Mouse (Mus musculus) neural tube, embryonic 14.5 days (tissue): Measurements from ENCODE around the gene Cald1. TPM values are rescaled to one million over a fixed set of nuclear protein-coding genes. Genes with fewer than 3 reads are reported as not detected.

ENCODE experiments used
- ATAC-seq: fragments of 200-750 bp; cut with Nextera tagmentation; 2 replicates; pipeline ENCODE4 v1.8.0; 2017; ENCODE audit warnings: low read depth, mild to moderate bottlenecking, moderate TSS enrichment, moderate library complexity
- H3K27ac ChIP-seq: fragments of 300-500 bp; sonication (generic); 2 replicates; pipeline ENCODE4 v1.5.1; 2014; ENCODE audit warnings: low read depth, mild to moderate bottlenecking, control low read depth, low read length, moderate library complexity, mixed read lengths
- H3K27me3 ChIP-seq: fragments of 300-500 bp; sonication (generic); 2 replicates; pipeline ENCODE4 v1.6.1; 2014; ENCODE audit warnings: low read length; ENCODE audit not compliant: control insufficient read depth, insufficient read depth
- H3K36me3 ChIP-seq: fragments of 300-500 bp; sonication (generic); 2 replicates; pipeline ENCODE4 v1.6.1; 2014; ENCODE audit warnings: low read length, mixed read lengths; ENCODE audit not compliant: control insufficient read depth, insufficient read depth
- H3K4me1 ChIP-seq: fragments of 300-500 bp; sonication (generic); 2 replicates; pipeline ENCODE4 v1.6.1; 2014; ENCODE audit warnings: low read length; ENCODE audit not compliant: control insufficient read depth, insufficient read depth
- H3K4me2 ChIP-seq: fragments of 300-500 bp; sonication (generic); 2 replicates; pipeline ENCODE4 v1.6.1; 2014; ENCODE audit warnings: mild to moderate bottlenecking, low read depth, low read length, control low read depth
- H3K4me3 ChIP-seq: fragments of 300-500 bp; sonication (generic); 2 replicates; pipeline ENCODE4 v1.5.1; 2014; ENCODE audit warnings: low read depth, low read length, control low read depth, mixed read lengths
- H3K9ac ChIP-seq: fragments of 300-500 bp; sonication (generic); replicated peaks from 2 replicates; pipeline ENCODE4 v1.6.1; 2014; ENCODE audit warnings: low read depth, mild to moderate bottlenecking, control low read depth, low read length, mixed read lengths
- H3K9me3 ChIP-seq: fragments of 300-500 bp; sonication (generic); 2 replicates; pipeline ENCODE4 v1.6.1; 2016; ENCODE audit warnings: low read length; ENCODE audit not compliant: control insufficient read depth
- WGBS: fragments of 180-500 bp; shearing (Covaris S2); extraction: QIAGEN DNeasy Blood & Tissue Kit; methylation state at CpG from one replicate; pipeline ENCODE4 v1.1.7; 2014; 5-methylcytosine and 5-hydroxymethylcytosine counted together
- polyA plus RNA-seq: library from polyadenylated mRNA; unstranded; fragments of >200 nt; fragmentation: Nextera tagmentation; extraction: Ambion mirVana; gene quantifications from 2 replicates; pipeline ENCODE4 v1.2.1, GENCODE M21; 2014

The Cald1 gene
- polyA plus RNA-seq, 1 experiment from 2014 or later = 29.1 TPM

DNA sequence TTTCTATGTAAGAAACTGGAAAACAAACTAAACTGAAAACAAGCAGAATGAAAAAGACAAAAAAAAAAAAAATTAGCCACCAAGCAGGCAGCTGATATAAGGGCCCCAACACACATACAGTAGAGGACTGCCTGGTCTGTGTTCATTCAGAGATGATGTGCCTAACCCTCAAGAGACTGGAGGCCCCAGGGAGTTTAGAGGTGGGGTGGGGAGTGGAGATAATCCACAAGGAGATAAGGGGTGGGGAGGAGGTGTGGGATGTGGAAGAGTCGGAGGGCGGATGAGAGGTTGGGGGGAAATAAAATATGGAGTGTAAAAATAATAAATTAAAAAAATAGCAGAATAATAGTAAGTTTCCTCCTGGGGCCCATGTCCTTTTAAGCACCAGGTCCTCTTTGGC is 207.3 kb downstream of the Cald1 start:
- no peak for ATAC-seq
- Histone ChIP-seq H3K9me3 (no peaks in the 10 kb centered on the region), H3K4me3 (no peak overlapping the region), H3K4me2 (no peak overlapping the region), H3K4me1 (no peaks in the 10 kb centered on the region), H3K27me3 (no peaks in the 10 kb centered on the region), H3K9ac (no peak overlapping the region), H3K27ac (no peak overlapping the region), H3K36me3 (no peaks in the 10 kb centered on the region)
- WGBS = 88% methylated on average over 2 of the region's 2 CpGs

DNA sequence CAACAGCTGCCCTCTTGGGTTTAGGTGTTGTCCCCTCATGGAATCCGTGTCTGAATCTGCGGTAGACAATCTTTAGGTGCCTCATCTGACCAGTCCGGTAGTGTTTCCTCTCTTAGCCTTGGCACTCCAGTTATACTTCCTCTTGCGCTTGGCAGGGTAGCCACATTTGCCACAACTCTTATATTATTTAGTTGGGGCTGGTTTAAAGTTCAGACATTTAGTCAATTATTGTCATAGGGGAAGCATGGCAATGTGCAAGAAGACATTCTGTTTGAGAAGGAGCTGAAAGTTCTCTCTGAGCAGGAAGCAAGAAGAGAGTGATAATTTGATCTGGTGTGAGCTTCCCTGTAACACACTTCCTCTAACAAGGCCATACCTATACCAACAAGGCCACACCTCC is 212.4 kb downstream of the Cald1 start:
- H3K27me3 ChIP-seq = no peaks in the 10 kb centered on the region
- 93% methylated on average over 4 of the region's 4 CpGs for WGBS
- no peaks in the 10 kb centered on the region for H3K4me1 ChIP-seq
- H3K4me2 ChIP-seq = no peak overlapping the region
- no peak overlapping the region for H3K27ac ChIP-seq
- ATAC-seq = no peak
- H3K4me3 ChIP-seq = no peak overlapping the region
- no peaks in the 10 kb centered on the region for H3K9me3 ChIP-seq
- no peaks in the 10 kb centered on the region for H3K36me3 ChIP-seq
- no peak overlapping the region for H3K9ac ChIP-seq

DNA sequence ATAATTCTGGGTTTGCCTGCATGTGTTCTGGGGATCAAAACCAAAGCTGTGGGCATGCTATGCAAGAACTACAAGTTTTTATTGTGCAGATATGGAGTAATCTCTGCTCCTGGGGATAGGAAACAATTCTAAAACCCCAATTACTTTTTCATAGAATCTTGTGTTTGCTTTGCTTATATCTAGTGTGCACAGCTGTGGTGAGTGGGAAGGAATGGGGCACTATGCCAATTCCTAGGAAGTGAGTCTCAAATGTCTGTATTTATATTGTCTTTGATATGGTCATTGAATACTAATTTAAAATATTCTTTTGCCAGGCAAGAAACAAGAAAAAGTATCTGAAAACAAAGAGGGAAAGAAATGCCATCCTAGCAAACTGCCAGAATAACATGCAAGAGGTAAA is 226.1 kb downstream of the Cald1 start:
- Histone ChIP-seq H3K27me3 (no peaks in the 10 kb centered on the region), H3K4me3 (no peak overlapping the region), H3K27ac (no peak overlapping the region), H3K9ac (no peak overlapping the region), H3K4me1 (no peaks in the 10 kb centered on the region), H3K4me2 (no peak overlapping the region), H3K9me3 (no peaks in the 10 kb centered on the region), H3K36me3 (no peaks in the 10 kb centered on the region)
- no peak for ATAC-seq

Other genes with a start within 250 kb of the Cald1 start
- gene Akr1b8, start 244.4 kb upstream of the Cald1 start, polyA plus RNA-seq = 5.2 and 9.0 TPM in 2 replicates
- gene Akr1b10, start 214.3 kb upstream of the Cald1 start, polyA plus RNA-seq = 10.1 and 14.0 TPM in 2 replicates
- 0.21 TPM in 1 of 2 replicates, not detected in the other for gene Akr1b7, start 186.2 kb upstream of the Cald1 start, polyA plus RNA-seq
- 77.3 and 78.1 TPM in 2 replicates for gene Bpgm, start 122.3 kb upstream of the Cald1 start, polyA plus RNA-seq
- 12.7 and 15.2 TPM in 2 replicates for gene Agbl3, start 181.9 kb downstream of the Cald1 start, polyA plus RNA-seq